Mouse (Mus musculus) adrenal gland (tissue): ENCODE measurements around the gene Rfx5.
"Not testable (repeated sequence)": the region's sequence is repeated elsewhere in the genome, so short reads cannot be mapped to it uniquely, and the experiment has no call there.

Experiments
- intact Hi-C: fragments of 180-260 bp; cut with DNase I; formaldehyde crosslinking; loops from one replicate; pipeline ENCODE4 v1.15.1; 2025
- long read RNA-seq, 2 experiments: library from polyadenylated mRNA; unstranded; transcript quantifications; one replicate each; pipeline ENCODE4 v2.0.0; 2020; ENCODE audit warnings: borderline replicate concordance in 1 of 2; ENCODE audit not compliant: insufficient replicate concordance in 1 of 2

The Rfx5 gene
- long read RNA-seq, experiment 1, partial matches to known transcripts: 1 of 4 reads
- long read RNA-seq, experiment 1, other reads (novel, unspliced or antisense): 3 of 4 reads
- long read RNA-seq, experiment 2, partial matches to known transcripts: 0 of 1 reads
- long read RNA-seq, experiment 2, other reads (novel, unspliced or antisense): 1 of 1 reads

GRCm38 (mm10) chr3:94953764-94954616 is at the start of gene Rfx5:
Gene Rfx5 (plus strand): TSS chr3:94954075.
- intact Hi-C loops: no loop called here

GRCm38 (mm10) chr3:94904759-94905158 is 49.1 kb upstream of the Rfx5 start:
- intact Hi-C loops: not testable (repeated sequence)

DNA sequence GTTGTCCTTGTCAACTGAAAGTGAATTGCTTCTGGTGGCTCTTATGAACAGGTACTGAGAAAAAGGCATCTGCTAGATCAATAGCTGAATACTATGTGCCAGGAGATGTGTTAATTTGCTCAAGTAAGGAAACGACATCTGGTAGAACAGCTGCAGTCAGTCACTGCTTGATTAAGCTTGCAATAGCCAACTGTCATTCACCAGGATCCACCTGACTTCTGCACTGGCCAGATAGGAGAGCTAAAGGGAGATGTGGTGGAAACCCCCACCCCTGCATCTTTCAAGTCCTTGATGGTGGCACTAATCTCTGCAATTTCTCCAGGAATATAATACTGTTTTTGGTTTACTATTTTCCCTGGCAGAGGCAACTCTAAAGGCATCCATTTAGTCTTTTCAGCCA is 47.4 kb upstream of the Rfx5 start:
- intact Hi-C loops: no loop called here

GRCm38 (mm10) chr3:94911050-94911693 is 42.7 kb upstream of the Rfx5 start:
- intact Hi-C loops: no loop called here

GRCm38 (mm10) chr3:94913801-94914200 is 40.1 kb upstream of the Rfx5 start:
- intact Hi-C loops: no loop called here

- intact Hi-C loops: no loop called here
Measured at GRCm38 (mm10) chr3:94915903-94916741, 37.8 kb upstream of the Rfx5 start.

- intact Hi-C loops: no loop called here
Measured at GRCm38 (mm10) chr3:94917816-94918361, 36.0 kb upstream of the Rfx5 start.

DNA sequence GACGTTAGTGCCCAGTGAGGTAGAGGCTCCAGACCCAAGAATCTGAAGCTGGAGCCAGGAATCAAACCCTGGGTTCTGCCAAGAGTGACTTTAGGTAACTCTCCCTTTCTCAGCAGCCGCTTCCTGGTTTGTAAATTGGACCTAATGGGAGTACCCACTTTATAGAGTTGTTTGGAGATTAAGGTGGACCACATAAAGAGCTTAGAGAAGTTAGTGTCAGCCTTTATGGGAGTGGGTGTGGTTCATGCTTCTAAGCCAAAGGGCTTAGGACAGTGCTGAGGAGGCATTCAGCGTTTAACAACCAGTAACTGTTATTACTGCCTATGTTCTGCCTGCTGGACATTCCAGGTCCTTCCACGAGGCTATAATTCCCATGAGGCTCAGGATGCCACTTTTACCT is 35.0 kb upstream of the Rfx5 start:
- intact Hi-C loops: no loop called here

DNA sequence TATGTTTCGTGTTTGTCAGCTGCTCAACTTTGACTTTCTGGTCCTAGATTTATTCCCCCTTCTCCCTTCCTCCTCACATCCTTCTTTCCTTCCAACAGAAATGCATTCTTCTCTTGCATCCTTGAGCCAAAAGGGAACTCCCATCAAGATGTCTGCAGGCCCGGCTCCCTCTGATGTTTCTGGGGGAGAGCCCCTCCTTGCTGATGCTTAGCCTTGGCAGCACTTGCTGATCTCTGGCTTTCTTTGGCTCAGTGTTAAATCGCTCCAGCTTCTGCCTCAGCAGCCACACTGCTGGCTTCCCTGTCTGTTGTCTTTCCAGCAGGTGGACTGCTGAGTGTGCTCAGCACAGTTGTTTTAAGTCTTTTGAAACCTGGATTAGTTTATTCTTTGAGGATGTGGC is 32.8 kb upstream of the Rfx5 start:
- intact Hi-C loops: no loop called here

DNA sequence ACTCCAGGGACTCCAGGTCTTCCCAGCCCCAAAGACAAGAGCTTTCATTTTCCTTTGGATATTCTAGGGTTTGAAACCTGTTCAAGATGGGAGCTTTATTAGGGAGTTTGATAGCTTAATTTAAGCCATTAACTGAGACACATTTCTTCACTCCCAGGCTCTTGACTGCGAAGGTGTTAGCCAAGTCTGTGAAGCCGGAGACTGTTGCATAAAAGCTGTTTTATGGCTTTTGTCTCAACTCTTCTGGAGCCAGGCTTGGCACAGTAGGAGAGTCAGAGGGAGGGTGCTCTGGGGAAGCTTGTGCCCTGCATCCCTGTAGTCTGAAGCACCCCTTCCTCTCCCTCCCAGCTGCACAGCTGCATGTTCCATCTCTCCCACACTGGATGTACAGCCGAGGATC is 31.5 kb upstream of the Rfx5 start:
- intact Hi-C loops: no loop called here

- intact Hi-C loops: no loop called here
Measured at GRCm38 (mm10) chr3:94924688-94925087, 29.2 kb upstream of the Rfx5 start.

DNA sequence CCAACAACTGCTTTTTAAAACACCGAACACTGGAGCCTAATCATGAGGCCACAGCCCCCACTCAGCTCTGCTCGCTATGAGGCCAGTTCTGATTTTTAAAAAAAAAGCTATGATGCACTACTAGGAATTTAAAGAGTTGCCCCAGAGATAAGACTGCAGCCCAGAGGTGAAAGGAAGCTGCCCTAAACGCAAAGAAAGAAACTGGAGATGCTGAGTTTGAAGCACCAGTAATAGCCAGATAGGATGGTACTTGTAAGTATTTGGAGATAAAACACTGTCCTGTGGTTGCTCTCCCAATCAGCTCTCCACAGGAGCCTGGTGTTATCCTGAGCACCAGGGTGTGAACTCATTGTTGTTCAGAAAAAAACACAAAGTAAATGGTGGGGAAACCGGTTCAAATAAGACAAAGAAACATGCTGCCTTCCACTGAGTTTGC is 27.6 kb upstream of the Rfx5 start:
- intact Hi-C loops: not testable (repeated sequence)

DNA sequence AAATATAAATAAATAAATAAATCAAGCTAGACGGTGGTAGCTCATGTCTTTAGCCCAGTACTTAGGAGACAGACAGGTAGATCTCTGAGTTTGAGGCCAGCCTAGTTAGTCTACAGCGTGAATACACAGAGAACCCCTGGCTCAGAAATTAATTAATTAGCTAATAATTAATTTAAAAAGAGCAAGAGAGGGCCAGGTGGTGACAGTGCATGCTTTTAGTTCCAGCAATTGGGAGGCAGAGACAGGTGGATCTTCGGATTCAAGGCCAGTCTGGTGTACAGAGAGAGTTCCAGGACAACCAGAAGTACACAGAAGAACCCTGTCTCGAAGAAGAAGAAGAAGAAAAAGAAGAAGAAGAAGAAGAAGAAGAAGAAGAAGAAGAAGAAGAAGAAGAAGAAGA is 24.9 kb upstream of the Rfx5 start:
- intact Hi-C loops: not testable (repeated sequence)

DNA sequence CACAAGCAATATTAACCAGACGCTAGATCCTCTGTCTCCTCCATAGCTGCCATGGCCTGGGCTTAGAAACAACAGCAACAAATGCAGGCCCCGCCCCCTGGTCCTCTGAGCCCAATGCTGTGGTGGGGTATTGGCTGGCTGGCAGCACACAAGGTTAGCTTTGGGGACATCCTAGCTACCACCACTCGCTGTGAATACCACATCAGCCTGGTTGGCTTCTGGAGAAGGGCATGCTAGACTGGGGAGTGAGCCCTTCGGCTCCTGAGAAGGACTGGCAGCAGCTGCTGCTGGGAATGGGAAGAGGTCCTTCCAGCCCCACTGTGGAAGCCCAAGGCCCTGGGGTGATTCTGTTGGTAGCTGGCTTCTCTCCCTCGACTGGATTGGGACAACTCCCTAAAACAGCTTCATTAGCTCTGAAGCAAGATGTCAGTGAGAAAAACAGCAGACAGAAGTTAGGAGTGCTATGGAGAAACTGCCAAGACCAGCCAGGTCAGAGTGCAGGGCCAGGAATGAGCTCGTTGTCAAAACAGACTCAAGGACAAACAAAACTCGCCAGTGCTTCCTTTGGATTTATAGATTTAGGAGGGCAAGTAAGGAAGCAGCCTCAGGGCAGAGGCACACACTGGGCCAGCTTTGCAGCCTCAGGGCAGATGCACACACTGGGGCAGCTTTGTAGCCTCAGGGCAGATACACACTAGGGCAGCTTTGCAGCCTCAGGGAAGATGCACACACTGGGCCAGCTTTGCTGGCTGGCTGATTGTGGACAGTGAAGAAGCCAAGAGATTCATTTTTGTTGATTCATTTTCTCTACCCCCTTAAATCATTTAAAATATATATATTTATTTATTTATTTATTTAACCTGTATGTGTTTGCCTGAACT is 23.2 kb upstream of the Rfx5 start:
- intact Hi-C loops: not testable (repeated sequence)

- intact Hi-C loops: not testable (repeated sequence)
Measured at GRCm38 (mm10) chr3:94931427-94932082, 22.3 kb upstream of the Rfx5 start.

DNA sequence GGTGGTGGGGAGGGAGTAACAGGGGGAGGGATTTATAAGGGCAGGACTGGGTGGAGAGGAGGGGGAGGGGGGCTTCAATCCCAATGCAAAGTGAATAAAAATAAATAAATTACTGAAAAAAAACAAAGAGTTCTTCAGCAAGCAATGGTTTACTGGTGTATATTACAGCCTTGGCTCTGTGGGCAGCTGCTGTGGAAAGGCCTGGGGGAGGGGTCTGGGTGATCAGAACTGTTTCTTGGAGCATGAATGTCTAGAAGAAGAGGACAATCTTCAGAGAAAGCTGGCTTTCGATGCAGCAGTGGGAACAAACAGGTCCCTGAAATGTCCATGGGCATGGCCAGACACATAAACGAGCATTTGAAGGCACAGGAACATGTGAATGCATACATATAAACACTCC is 21.6 kb upstream of the Rfx5 start:
- intact Hi-C loops: not testable (repeated sequence)

- intact Hi-C loops: no loop called here
Measured at GRCm38 (mm10) chr3:94932809-94933564, 20.9 kb upstream of the Rfx5 start, which contains the start of gene Selenbp1. Gene Selenbp1 (plus strand): TSS chr3:94933056.

GRCm38 (mm10) chr3:94933604-94934003 is 20.3 kb upstream of the Rfx5 start:
- intact Hi-C loops: not testable (repeated sequence)

DNA sequence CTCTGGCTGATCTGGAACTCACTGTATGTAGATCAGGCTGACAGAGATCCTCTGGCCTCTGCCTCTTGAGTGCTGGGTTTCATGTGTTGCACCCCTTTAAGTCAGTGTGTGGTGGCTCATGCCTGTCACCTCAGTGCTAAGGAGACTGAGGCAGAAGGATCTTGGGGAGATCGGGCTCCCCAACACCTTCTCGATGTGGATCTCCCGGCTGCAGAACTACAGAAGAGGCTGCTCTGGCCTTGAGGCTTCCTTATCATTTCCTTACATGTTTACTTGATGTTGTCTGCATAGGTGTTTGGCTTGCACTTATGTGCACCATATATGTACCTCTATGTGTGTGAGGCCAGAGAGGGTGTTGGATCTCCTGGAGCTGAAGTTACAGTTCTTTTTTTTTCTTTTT is 19.3 kb upstream of the Rfx5 start:
- intact Hi-C loops: not testable (repeated sequence)
